Mouse (Mus musculus) heart, postnatal 0 days (tissue): Measurements from ENCODE around the gene 6030408B16Rik.

Source experiments
- CTCF ChIP-seq: IDR thresholded peaks from 2 replicates; pipeline ENCODE4 v1.5.1; 2016; ENCODE audit warnings: antibody characterized with exemption, control low read depth, low read depth
- EP300 ChIP-seq: IDR thresholded peaks from 2 replicates; pipeline ENCODE4 v1.6.1; 2016; ENCODE audit warnings: antibody characterized with exemption, low read depth

DNA sequence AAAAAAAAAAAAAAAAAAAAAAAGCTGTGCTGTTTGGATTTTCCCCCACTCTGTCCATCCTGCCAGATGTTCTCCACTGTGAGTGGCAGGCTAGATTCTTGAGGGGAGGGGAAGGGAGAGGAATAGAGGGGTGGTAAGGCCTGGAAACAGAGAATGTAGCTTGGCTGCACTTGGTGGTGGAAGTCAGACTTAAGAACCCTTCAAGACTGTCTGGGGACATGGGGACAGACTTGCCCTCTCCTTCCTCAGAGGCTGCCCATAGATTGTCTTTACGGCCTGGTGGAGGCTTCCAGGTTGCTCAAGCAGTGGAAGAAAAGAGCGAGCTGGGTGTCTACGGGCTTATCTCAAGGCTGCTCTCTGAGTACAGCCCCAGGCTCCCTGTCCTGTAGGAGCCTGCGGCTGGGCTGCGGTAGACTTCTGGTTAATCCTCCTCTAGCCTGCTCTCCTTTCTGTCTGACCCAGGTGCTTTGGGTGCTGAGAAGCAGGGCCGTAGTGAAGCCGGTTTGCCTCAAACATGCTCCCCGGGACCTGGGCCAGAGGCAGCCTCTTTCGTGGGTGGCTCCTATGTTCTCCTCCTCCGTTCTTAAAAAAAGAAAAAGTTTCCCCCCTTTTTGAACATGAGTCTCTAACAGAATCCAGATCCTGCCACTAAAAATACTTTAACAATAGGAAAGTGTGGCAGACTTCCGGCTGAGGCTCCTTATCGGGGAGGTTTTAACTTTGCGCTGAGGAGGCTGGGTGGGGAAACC is 32.0 kb upstream of the 6030408B16Rik start:
- no peak for TF ChIP-seq CTCF
- TF ChIP-seq EP300: peak; percentile 32; the same call in 1 of the 2 replicates
